In genomic region chr14:60072496-60072895, GRCm38 (mm10) we compare ENCODE assay signal across 19 mouse cellular contexts.
A peak's percentile ranks its signal among the peaks of the same experiment; 100 is the strongest.
DNase-seq lines count a peak whose midpoint lies in the region; ATAC-seq lines count a peak whose summit lies in the region.
"Had no signal": no experiment of that assay in that cellular context is flagged by ENCODE, and none has a peak within 500 bp of the region (broad histone marks: within the 10 kb centered on the region; RNA-seq: fewer than 3 reads in every experiment).

No protein-coding gene starts in this region.

- intact Hi-C loops in gastrocnemius, postnatal 14 days (cut with DNase I; ENCODE audit: low total_unique reads): no loop called here

- peak; percentile 39 for ATAC-seq in megakaryocyte progenitor cell, adult 5-6 weeks (replicated peaks; ENCODE audit: poor library complexity)
- ATAC-seq: activated CD4-positive, CD25-positive, alpha-beta regulatory T cell, adult 4 months; hindbrain, embryonic 16.5 days; intestine, postnatal 0 days; midbrain, embryonic 15.5 days had no signal

- peak; percentile 56 for DNase-seq in heart, adult 11 months
- DNase-seq in heart, adult 9 months (ENCODE audit: low spot score in 2 of 2): no peak
- peak; percentile 16 for DNase-seq in thymus, postnatal 25 days
- DNase-seq in thymus, adult 18-20 months: no peak
- no peak for DNase-seq in cerebellum, adult 18-20 months
- no peak for DNase-seq in cerebellum, postnatal 25 days
- DNase-seq in gastrocnemius, postnatal 14 days: no peak
- DNase-seq: adrenal gland, postnatal 10 days; cerebellum, adult 9-11 months; embryo, embryonic 11 days; heart, postnatal 4 days; kidney, postnatal 25 days; lung, adult 18-20 months; lung, postnatal 10 days had no signal

Comparison
In these comparisons a context has a peak if more than half of its experiments do, and no peak if none do; other contexts are left out.
1. DNase-seq: peak in heart, adult 11 months (single experiment) and thymus, postnatal 25 days (single experiment); none in heart, adult 9 months (0 of 2), thymus, adult 18-20 months (0 of 2), cerebellum, adult 18-20 months (0 of 2), cerebellum, postnatal 25 days (0 of 2) and gastrocnemius, postnatal 14 days (single experiment).